Mouse (Mus musculus) E14TG2a.4 (cell line): ENCODE measurements around the gene 1700029I15Rik.

Experiments used
- CTCF ChIP-seq: conservative IDR thresholded peaks from 2 replicates; pipeline ENCODE4 v1.5.1; 2014; ENCODE audit warnings: low read length
- NANOG ChIP-seq: IDR thresholded peaks from 2 replicates; pipeline ENCODE4 v1.6.1; 2014; ENCODE audit warnings: borderline replicate concordance, low read length, mixed read lengths
- POU5F1 ChIP-seq: IDR thresholded peaks from 2 replicates; pipeline ENCODE4 v1.6.1; 2014; ENCODE audit warnings: low read length, borderline replicate concordance

DNA sequence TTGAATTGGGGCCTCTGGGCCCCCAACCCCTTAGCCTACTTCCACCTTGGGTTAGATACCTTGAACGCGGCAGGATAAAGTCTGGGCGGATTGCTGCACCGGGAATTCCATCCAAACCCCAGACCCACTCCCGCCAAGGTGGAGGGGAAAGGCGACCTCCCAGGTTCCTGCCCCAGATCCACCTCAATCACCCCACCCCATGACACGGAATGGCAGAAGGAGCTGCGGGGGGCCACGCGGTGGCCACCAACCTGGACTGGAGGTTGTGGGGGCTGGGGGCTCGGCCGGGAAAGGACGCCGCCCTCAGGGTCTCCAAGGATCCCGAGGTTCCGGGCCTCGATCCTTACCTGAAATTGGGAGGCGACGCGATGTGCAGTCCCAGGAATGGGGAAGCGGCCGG, 18.3 kb downstream of the 1700029I15Rik start:
- TF ChIP-seq CTCF (no peak), POU5F1 (no peak), NANOG (no peak)
